Mouse (Mus musculus) bone marrow, adult 2 months (tissue): ENCODE data around the gene Gpx1.

ENCODE experiments used
- CTCF ChIP-seq: fragments of 200-500 bp; IDR thresholded peaks from 2 replicates; pipeline ENCODE4 v1.5.1; 2011; ENCODE audit warnings: low read length, control low read depth; ENCODE audit not compliant: control insufficient read depth, insufficient read depth
- POLR2A ChIP-seq: fragments of 200-500 bp; IDR thresholded peaks from 2 replicates; pipeline ENCODE4 v1.6.1; 2011; ENCODE audit warnings: low read depth, mild to moderate bottlenecking, control low read depth, low read length, borderline replicate concordance; ENCODE audit not compliant: control insufficient read depth

DNA sequence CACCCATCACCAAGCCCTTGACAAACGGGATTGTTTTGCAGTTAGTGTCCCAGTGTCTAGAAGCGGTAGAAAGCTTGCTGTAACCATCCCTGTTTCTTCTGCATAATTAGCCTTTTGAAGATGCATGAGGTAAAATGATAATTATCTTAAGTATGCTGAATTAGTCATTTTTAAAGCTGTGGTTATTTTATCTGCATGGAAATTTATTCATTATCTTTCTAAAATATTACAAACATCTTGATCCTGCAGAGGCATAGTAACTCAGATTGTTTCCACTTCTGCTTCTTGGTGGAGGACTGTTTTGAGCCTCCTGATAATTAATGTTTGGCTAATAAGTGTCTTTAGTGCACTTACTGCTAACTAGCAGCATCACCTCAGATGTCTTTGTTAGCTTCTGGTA, 20.2 kb upstream of the Gpx1 start:
- TF ChIP-seq POLR2A (no peak), CTCF (no peak)
